Mouse (Mus musculus) myocyte (in vitro differentiated cells): Measurements from ENCODE around the gene Gng12. TPM values are rescaled to one million over a fixed set of nuclear protein-coding genes. Genes with fewer than 3 reads are reported as not detected.
"Not testable (repeated sequence)": the region's sequence is repeated elsewhere in the genome, so short reads cannot be mapped to it uniquely, and the experiment has no call there.

Experiments
- H3K27me3 ChIP-seq: one replicate; pipeline ENCODE4 v1.6.1; 2011; ENCODE audit not compliant: control insufficient read depth, insufficient read depth, insufficient read length
- H3K36me3 ChIP-seq: one replicate; pipeline ENCODE4 v1.6.1; 2011; ENCODE audit not compliant: control insufficient read depth, insufficient read depth
- H3K4me2 ChIP-seq: one replicate; pipeline ENCODE4 v1.6.1; 2011; ENCODE audit warnings: low read depth, control low read depth
- H3K4me3 ChIP-seq: one replicate; pipeline ENCODE4 v1.5.1; 2011; ENCODE audit warnings: mild to moderate bottlenecking, control low read depth, moderate library complexity
- H3K79me2 ChIP-seq: one replicate; pipeline ENCODE4 v1.6.1; 2011; ENCODE audit not compliant: control insufficient read depth, insufficient read depth
- H3ac ChIP-seq: one replicate; pipeline ENCODE4 v1.6.1; 2011; ENCODE audit not compliant: control insufficient read depth, insufficient read length
- CEBPB ChIP-seq: IDR thresholded peaks from 2 replicates; pipeline ENCODE4 v1.6.1; 2011; ENCODE audit warnings: mild to moderate bottlenecking, moderate library complexity; ENCODE audit not compliant: poor library complexity, insufficient read depth, severe bottlenecking
- E2F4 ChIP-seq: IDR thresholded peaks from one replicate; pipeline ENCODE4 v1.6.1; 2011; ENCODE audit warnings: mild to moderate bottlenecking, control low read depth, moderate library complexity; ENCODE audit not compliant: insufficient read depth
- MAX ChIP-seq: IDR thresholded peaks from one replicate; pipeline ENCODE4 v1.6.1; 2011; ENCODE audit warnings: low read depth, mild to moderate bottlenecking, control low read depth
- MYOD1 ChIP-seq, 3 experiments: IDR thresholded peaks; one replicate each; pipeline ENCODE4 v1.6.1; 2011; ENCODE audit warnings: control low read depth in 2 of 3, low read depth in 2 of 3, mild to moderate bottlenecking in 2 of 3, moderate library complexity in 1 of 3; ENCODE audit not compliant: insufficient read length in 2 of 3, control insufficient read depth in 1 of 3
- MYOG ChIP-seq, 3 experiments: IDR thresholded peaks; one replicate each; pipeline ENCODE4 v1.6.1; 2011; ENCODE audit warnings: control low read depth in 2 of 3, low read depth in 2 of 3, mild to moderate bottlenecking in 2 of 3; ENCODE audit not compliant: insufficient read length in 2 of 3, control insufficient read depth in 1 of 3, insufficient read depth in 1 of 3
- POLR2A ChIP-seq: IDR thresholded peaks from one replicate; pipeline ENCODE4 v1.6.1; 2011; ENCODE audit warnings: low read depth, mild to moderate bottlenecking, control low read depth, moderate library complexity; ENCODE audit not compliant: insufficient read length
- POLR2AphosphoS2 ChIP-seq: IDR thresholded peaks from one replicate; pipeline ENCODE4 v1.6.1; 2011; ENCODE audit warnings: low read depth, control low read depth; ENCODE audit not compliant: insufficient read length
- REST ChIP-seq: IDR thresholded peaks from one replicate; pipeline ENCODE4 v1.6.1; 2011; ENCODE audit warnings: mild to moderate bottlenecking, control low read depth, moderate library complexity; ENCODE audit not compliant: insufficient read depth, insufficient read length
- SRF ChIP-seq: IDR thresholded peaks from one replicate; pipeline ENCODE4 v1.6.1; 2011; ENCODE audit warnings: low read depth; ENCODE audit not compliant: control insufficient read depth, insufficient read length
- TCF12 ChIP-seq: IDR thresholded peaks from one replicate; pipeline ENCODE4 v1.6.1; 2011; ENCODE audit warnings: mild to moderate bottlenecking, control low read depth; ENCODE audit not compliant: poor library complexity, insufficient read depth, severe bottlenecking
- TCF3 ChIP-seq: IDR thresholded peaks from one replicate; pipeline ENCODE4 v1.6.1; 2011; ENCODE audit warnings: low read depth, control low read depth; ENCODE audit not compliant: insufficient read length
- USF1 ChIP-seq: IDR thresholded peaks from one replicate; pipeline ENCODE4 v1.6.1; 2011; ENCODE audit warnings: low read depth, mild to moderate bottlenecking, control low read depth, moderate library complexity
- polyA plus RNA-seq: library from polyadenylated mRNA; unstranded; fragments of >200 nt; fragmentation: generic; extraction: Trizol; gene quantifications from one replicate; pipeline ENCODE4 v1.2.1, GENCODE M21; 2012; ENCODE audit warnings: missing spikeins

The Gng12 gene
- polyA plus RNA-seq, 1 experiment = 37.8 TPM

GRCm38 (mm10) chr6:66864463-66864862, 31.7 kb upstream of the Gng12 start:
- peak overlapping the region; percentile 41 for H3K4me2 ChIP-seq
- TF ChIP-seq USF1 (peak; percentile 42), POLR2A (no peak)
- H3K79me2 ChIP-seq = no peaks in the 10 kb centered on the region
- no peaks in the 10 kb centered on the region for H3K27me3 ChIP-seq
- H3K36me3 ChIP-seq = no peaks in the 10 kb centered on the region
- H3ac ChIP-seq = no peak overlapping the region
- no peak overlapping the region for H3K4me3 ChIP-seq

- Histone ChIP-seq H3K36me3 (no peaks in the 10 kb centered on the region), H3ac (no peak overlapping the region), H3K4me2 (no peak overlapping the region)
Observed at GRCm38 (mm10) chr6:66866295-66866694, 29.9 kb upstream of the Gng12 start.

GRCm38 (mm10) chr6:66877048-66877447, 19.1 kb upstream of the Gng12 start:
- not testable (repeated sequence) for H3K79me2 ChIP-seq, H3K27me3 ChIP-seq, H3ac ChIP-seq, H3K36me3 ChIP-seq, H3K4me3 ChIP-seq, H3K4me2 ChIP-seq

More at GRCm38 (mm10) chr6:66866295-66866694, 29.9 kb upstream of the Gng12 start:
- TF ChIP-seq SRF = no peak
- TF ChIP-seq MYOD1 (IDR thresholded peaks at IDR 0.05; ENCODE audit: control insufficient read depth in 1 of 3, insufficient read length in 2 of 3, low read depth in 2 of 3) = no peak
- no peak for TF ChIP-seq MYOG (IDR thresholded peaks at IDR 0.05; ENCODE audit: control insufficient read depth in 1 of 3, insufficient read depth in 1 of 3, insufficient read length in 2 of 3, low read depth in 2 of 3)
- no peak for TF ChIP-seq POLR2AphosphoS2
- no peak for TF ChIP-seq E2F4
- no peak for TF ChIP-seq USF1
- no peak for TF ChIP-seq TCF12
- no peak for TF ChIP-seq REST
- no peak for TF ChIP-seq POLR2A
- TF ChIP-seq TCF3 = no peak
- no peak for TF ChIP-seq MAX
- TF ChIP-seq CEBPB = no peak
- no peaks in the 10 kb centered on the region for H3K79me2 ChIP-seq
- no peak overlapping the region for H3K4me3 ChIP-seq
- H3K27me3 ChIP-seq = no peaks in the 10 kb centered on the region

GRCm38 (mm10) chr6:66890349-66891158, 5.6 kb upstream of the Gng12 start:
- Histone ChIP-seq H3K27me3 (no peaks in the 10 kb centered on the region), H3K36me3 (no peaks in the 10 kb centered on the region), H3K79me2 (no peaks in the 10 kb centered on the region), H3K4me3 (no peak overlapping the region), H3K4me2 (no peak overlapping the region), H3ac (no peak overlapping the region)
- TF ChIP-seq E2F4 = no peak
- TF ChIP-seq MAX = no peak
- TF ChIP-seq POLR2A = no peak
- no peak for TF ChIP-seq TCF12
- no peak for TF ChIP-seq SRF
- no peak for TF ChIP-seq REST

- no peak overlapping the region for H3ac ChIP-seq
- H3K27me3 ChIP-seq = no peaks in the 10 kb centered on the region
- no peak overlapping the region for H3K4me3 ChIP-seq
- TF ChIP-seq REST (no peak), TCF12 (no peak), POLR2AphosphoS2 (no peak), POLR2A (no peak)
- no peaks in the 10 kb centered on the region for H3K36me3 ChIP-seq
- H3K4me2 ChIP-seq = no peak overlapping the region
- H3K79me2 ChIP-seq = peaks cover 11% of the 10 kb centered on the region
Observed at GRCm38 (mm10) chr6:66893950-66894349, 2.2 kb upstream of the Gng12 start.

DNA sequence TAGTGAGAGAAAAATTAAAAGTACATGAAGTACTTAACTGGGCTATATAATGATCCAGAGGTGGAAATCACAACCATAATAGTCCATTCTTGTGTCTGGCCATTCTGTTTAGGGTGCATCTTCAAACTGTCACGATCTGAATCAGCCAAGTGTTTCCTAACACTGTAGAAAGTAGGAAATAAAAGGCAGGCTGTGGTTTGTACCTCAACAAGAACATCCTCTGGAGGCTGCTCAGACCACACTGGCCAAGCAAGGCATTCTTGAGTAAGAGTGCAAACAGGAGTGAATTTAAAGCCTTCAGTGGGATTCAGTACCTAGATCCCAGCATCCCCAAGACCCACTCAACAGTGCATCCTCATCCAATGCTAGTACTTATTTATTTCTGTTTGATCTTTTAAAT, 1.2 kb upstream of the Gng12 start:
- Histone ChIP-seq H3K4me2 (no peak overlapping the region), H3K27me3 (no peaks in the 10 kb centered on the region)
- TF ChIP-seq E2F4 (no peak), SRF (no peak), CEBPB (no peak), MYOD1 (IDR thresholded peaks at IDR 0.05; ENCODE audit: control insufficient read depth in 1 of 3, insufficient read length in 2 of 3, low read depth in 2 of 3) (no peak), REST (no peak), TCF3 (no peak), POLR2A (no peak), TCF12 (no peak), USF1 (no peak), MAX (no peak)

More for the DNA sequence above, 1.2 kb upstream of the Gng12 start:
- Histone ChIP-seq H3ac (no peak overlapping the region), H3K36me3 (no peaks in the 10 kb centered on the region), H3K79me2 (peaks cover 11% of the 10 kb centered on the region), H3K4me3 (no peak overlapping the region)
